Mouse (Mus musculus) olfactory bulb, adult 2 months (tissue): ENCODE measurements around the gene Stard3. TPM values are rescaled to one million over a fixed set of nuclear protein-coding genes. Genes with fewer than 3 reads are reported as not detected.

Source experiments
- H3K27ac ChIP-seq: fragments of 200-500 bp; 2 replicates; pipeline ENCODE4 v1.5.1; 2012; ENCODE audit warnings: low read depth, low read length; ENCODE audit not compliant: insufficient read depth
- H3K4me1 ChIP-seq: fragments of 200-500 bp; 2 replicates; pipeline ENCODE4 v1.6.1; 2012; ENCODE audit warnings: low read length; ENCODE audit not compliant: control insufficient read depth, insufficient read depth
- H3K4me3 ChIP-seq: fragments of 200-500 bp; 2 replicates; pipeline ENCODE4 v1.5.1; 2012; ENCODE audit warnings: mild to moderate bottlenecking, low read depth, low read length, moderate library complexity; ENCODE audit not compliant: insufficient read depth
- CTCF ChIP-seq: fragments of 200-500 bp; IDR thresholded peaks from 2 replicates; pipeline ENCODE4 v1.5.1; 2012; ENCODE audit warnings: low read depth, mild to moderate bottlenecking, low read length, moderate library complexity; ENCODE audit not compliant: insufficient read depth
- POLR2A ChIP-seq: fragments of 200-500 bp; IDR thresholded peaks from 2 replicates; pipeline ENCODE4 v1.6.1; 2012; ENCODE audit warnings: mild to moderate bottlenecking, low read depth, low read length, moderate library complexity; ENCODE audit not compliant: insufficient read depth
- WGBS: fragments of 180-500 bp; shearing (Covaris S2); methylation state at CpG from one replicate; pipeline ENCODE4 v1.1.7; 2018; 5-methylcytosine and 5-hydroxymethylcytosine counted together
- polyA plus RNA-seq: library from polyadenylated mRNA; stranded (reverse); fragments of >200 nt; gene quantifications from 2 replicates; pipeline ENCODE4 v1.2.4, GENCODE M21; 2012; ENCODE audit warnings: low replicate concordance; ENCODE audit not compliant: missing spikeins, insufficient read depth, insufficient read length

Gene Stard3
- polyA plus RNA-seq, 1 experiment = not detected

DNA sequence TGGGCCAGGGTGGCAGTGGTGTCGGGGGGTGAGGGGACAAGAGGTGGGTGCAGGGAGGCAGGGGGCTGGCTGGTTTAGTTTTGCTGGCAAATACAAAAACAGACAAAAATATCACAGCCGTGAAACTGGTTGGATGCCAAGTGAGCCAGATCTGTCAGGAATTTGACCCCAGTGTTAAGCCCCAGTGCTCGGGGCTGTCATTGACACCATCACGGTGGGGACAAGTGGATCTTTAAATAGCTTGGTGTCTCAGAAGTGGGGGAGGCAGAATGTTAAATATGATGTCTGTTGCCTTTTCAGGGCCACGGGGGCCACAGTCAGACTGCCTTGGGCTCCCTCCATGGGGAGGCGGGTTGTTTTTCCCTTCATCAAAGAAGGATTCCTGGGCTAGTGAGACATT lies 36.1 kb downstream of the Stard3 start:
- Histone ChIP-seq H3K4me3 (no peak overlapping the region), H3K4me1 (peaks cover 7% of the 10 kb centered on the region), H3K27ac (no peak overlapping the region)
- no peak for TF ChIP-seq CTCF
- no peak for TF ChIP-seq POLR2A
- 65% methylated on average over 6 of the region's 6 CpGs for WGBS

DNA sequence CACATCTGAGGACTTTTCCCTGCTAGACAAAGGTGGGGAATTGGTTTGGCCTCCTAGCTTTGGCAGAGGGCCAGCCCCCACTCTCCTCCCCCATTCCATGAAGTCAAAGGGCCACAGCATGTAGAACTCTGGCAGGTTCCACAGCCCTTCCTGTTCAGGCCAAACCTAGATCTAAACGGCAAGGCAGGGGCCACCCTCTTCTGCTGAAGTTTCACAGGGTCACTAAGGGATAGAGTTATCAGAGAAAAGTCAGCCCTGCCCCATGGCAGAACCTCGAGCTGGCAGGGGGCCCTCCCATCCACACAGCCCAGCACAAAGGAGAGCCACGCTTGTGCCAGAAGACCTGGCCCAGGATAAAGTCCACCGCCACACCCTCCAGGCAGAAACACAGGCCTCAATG lies 36.9 kb downstream of the Stard3 start:
- Histone ChIP-seq H3K27ac (no peak overlapping the region), H3K4me3 (no peak overlapping the region), H3K4me1 (peaks cover 6% of the 10 kb centered on the region)
- 45% methylated on average over 4 of the region's 4 CpGs for WGBS
- TF ChIP-seq CTCF (no peak), POLR2A (no peak)

DNA sequence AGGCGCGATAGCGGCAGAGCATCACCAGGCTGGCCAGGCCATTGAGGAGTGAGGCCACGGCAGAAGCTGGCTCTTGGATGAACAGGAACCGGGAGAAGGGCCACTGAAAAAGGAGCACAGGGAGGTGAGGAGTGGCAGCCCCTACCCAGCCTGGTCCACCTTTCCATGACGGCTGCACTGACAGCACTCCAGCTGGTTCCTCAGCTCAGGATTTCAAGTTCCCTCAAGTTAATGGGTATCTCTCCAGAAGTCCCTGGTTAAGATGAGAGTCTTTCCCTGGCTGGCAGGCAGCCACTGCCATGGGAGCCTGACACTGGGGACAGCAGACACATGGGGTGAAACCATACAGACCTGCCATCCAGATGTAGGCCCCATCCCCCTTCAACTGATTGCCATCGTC lies 39.8 kb downstream of the Stard3 start:
- TF ChIP-seq CTCF (no peak), POLR2A (no peak)
- WGBS = 89% methylated on average over 7 of the region's 7 CpGs
- no peak overlapping the region for H3K4me3 ChIP-seq
- H3K27ac ChIP-seq = no peak overlapping the region
- peaks cover 9% of the 10 kb centered on the region for H3K4me1 ChIP-seq

DNA sequence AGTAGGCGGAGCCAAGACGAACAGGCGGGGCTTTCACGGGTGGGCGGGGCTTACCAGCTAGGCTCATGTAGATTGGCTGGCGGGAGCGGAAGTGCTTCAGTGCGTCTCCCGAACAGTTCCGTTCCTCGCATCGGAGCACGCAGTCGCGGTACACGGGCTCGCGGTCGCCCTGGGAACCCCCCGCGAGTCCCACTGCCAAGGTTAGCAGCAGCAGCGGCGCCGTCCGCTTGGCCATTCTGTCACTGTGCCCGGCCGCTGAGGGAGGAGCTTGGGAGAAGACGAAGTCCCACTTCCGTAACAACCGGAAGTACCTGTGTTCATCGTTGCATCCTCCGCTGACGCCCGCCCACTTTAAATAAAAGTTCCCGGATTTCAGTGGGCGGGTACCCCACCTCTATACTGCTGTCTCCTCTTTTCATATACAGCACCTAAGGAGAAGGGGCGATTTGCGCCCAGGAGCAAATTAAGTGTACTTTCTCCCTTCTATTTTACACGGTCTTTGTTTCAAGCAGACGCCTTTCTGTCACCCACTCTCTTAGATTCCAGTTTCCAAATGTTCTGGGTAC lies 42.1 kb downstream of the Stard3 start, which contains the start of gene Pgap3:
Gene Pgap3 (minus strand): TSS at position 330 of the 566 bp plus-strand sequence.
- under 1% methylated on average over 40 of the region's 40 CpGs for WGBS
- Histone ChIP-seq H3K27ac (peak within 1 kb of the TSS; percentile 82), H3K4me1 (peaks cover 2% of the 10 kb centered on the region; the same call in 1 of the 2 replicates), H3K4me3 (peak within 1 kb of the TSS; percentile 76)
- no peak for TF ChIP-seq CTCF
- 0 out of 2 replicates have a peak, but pooled peaks have one; percentile 34 for TF ChIP-seq POLR2A

GRCm38 (mm10) chr11:98400816-98401215 lies 42.6 kb downstream of the Stard3 start:
- no peak overlapping the region for H3K27ac ChIP-seq
- WGBS = 61% methylated on average over 3 of the region's 3 CpGs
- H3K4me1 ChIP-seq = peaks cover 2% of the 10 kb centered on the region; the same call in 1 of the 2 replicates
- TF ChIP-seq POLR2A (no peak), CTCF (no peak)
- H3K4me3 ChIP-seq = no peak overlapping the region

- Histone ChIP-seq H3K27ac (no peak overlapping the region), H3K4me1 (peaks cover 2% of the 10 kb centered on the region; the same call in 1 of the 2 replicates), H3K4me3 (no peak overlapping the region)
- TF ChIP-seq CTCF (no peak), POLR2A (no peak)
- WGBS = 70% methylated on average over 6 of the region's 6 CpGs
Measured at GRCm38 (mm10) chr11:98406621-98407020, 48.5 kb downstream of the Stard3 start.

DNA sequence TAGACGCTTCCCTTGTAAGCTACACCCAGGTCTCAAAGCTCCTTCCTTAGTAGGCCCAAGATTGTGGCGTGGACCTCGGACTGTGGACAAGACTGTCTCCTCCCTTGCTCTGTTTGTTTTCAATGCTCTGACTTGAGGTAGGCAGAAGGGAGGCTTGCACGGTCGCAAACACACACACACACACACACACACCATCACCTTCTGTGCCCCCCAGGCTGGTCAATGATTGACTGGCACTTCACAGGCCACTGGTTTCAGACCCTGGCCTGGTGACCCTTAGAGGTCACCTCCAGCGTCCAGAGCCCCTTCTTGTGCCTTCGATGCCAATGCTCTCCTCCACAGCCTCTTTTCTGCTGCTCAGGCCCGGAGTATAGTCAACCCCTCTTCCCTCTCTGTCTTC lies 50.7 kb downstream of the Stard3 start:
- no peak overlapping the region for H3K27ac ChIP-seq
- H3K4me3 ChIP-seq = no peak overlapping the region
- H3K4me1 ChIP-seq = peaks cover 18% of the 10 kb centered on the region
- no peak for TF ChIP-seq POLR2A
- TF ChIP-seq CTCF = no peak
- 76% methylated on average over 8 of the region's 8 CpGs for WGBS

DNA sequence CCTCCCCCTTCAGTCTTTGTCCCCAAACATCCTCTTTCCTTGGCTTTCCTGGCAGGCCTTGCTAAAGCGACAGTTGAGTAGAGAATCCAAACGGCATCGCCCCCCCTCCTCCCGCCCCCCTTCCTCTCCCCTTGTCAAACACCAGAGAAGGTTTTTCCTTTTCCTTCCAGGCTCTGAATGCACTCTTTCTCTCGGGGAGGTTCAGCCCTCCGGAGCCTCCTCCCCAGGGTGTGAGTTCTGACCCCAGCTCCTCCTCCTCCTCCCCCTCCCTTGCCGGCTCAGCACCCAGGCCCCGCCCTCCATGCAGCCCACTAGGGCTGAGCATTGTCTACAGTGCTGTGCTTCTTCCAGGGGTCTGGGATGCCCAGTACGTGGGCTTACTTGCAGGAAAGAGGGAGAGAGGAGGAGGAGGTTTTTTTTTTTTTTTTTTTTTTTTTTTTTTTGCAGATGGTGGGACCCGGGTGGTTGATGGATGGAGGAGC lies 51.2 kb downstream of the Stard3 start:
- Histone ChIP-seq H3K4me3 (no peak overlapping the region), H3K4me1 (peaks cover 21% of the 10 kb centered on the region), H3K27ac (no peak overlapping the region)
- WGBS = 12% methylated on average over 10 of the region's 10 CpGs
- no peak for TF ChIP-seq POLR2A
- TF ChIP-seq CTCF = no peak

DNA sequence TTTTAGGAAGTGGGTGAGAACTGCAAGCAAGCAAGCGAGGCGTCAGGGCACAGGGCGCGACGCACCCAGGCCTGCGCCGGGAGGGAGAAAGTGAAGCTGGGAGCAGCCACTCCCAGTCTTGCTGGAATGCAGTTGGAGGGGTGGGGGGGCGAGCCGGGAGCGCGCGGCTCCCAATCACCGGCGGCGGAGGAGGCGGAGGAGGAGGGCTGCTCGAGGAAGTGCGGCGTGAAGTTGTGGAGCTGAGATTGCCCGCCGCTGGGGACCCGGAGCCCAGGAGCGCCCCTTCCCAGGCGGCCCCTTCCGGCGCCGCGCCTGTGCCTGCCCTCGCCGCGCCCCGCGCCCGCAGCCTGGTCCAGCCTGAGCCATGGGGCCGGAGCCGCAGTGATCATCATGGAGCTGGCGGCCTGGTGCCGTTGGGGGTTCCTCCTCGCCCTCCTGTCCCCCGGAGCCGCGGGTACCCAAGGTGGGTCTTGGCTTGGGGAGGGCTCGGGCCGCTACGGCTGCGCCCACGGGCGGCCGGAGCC lies 54.2 kb downstream of the Stard3 start, which contains the start of gene Erbb2:
Gene Erbb2 (plus strand): TSS at position 198 of the 524 bp plus-strand sequence.
- Histone ChIP-seq H3K4me1 (peaks cover 21% of the 10 kb centered on the region), H3K27ac (no peak within 1 kb of the TSS), H3K4me3 (peak within 1 kb of the TSS; percentile 49)
- 1% methylated on average over 48 of the region's 49 CpGs for WGBS
- no peak for TF ChIP-seq CTCF
- no peak for TF ChIP-seq POLR2A

GRCm38 (mm10) chr11:98412797-98413301 lies 54.7 kb downstream of the Stard3 start:
- no peak overlapping the region for H3K27ac ChIP-seq
- TF ChIP-seq POLR2A (no peak), CTCF (no peak)
- H3K4me1 ChIP-seq = peaks cover 21% of the 10 kb centered on the region
- H3K4me3 ChIP-seq = peak overlapping the region; percentile 49
- WGBS = under 1% methylated on average over 40 of the region's 40 CpGs
